Mouse (Mus musculus) C2C12 (cell line): Measurements from ENCODE around the gene Tnnt3. TPM values are rescaled to one million over a fixed set of nuclear protein-coding genes. Genes with fewer than 3 reads are reported as not detected.
A peak's percentile ranks its signal among the peaks of the same experiment; 100 is the strongest.

Source experiments
- H3K27me3 ChIP-seq: one replicate; pipeline ENCODE4 v1.6.1; 2011; ENCODE audit not compliant: control insufficient read depth, insufficient read depth, insufficient read length
- H3K36me3 ChIP-seq: one replicate; pipeline ENCODE4 v1.6.1; 2011; ENCODE audit not compliant: control insufficient read depth, insufficient read depth
- H3K4me3 ChIP-seq: one replicate; pipeline ENCODE4 v1.5.1; 2011; ENCODE audit warnings: mild to moderate bottlenecking, control low read depth; ENCODE audit not compliant: poor library complexity, insufficient read depth, severe bottlenecking
- H3K79me2 ChIP-seq: one replicate; pipeline ENCODE4 v1.6.1; 2011; ENCODE audit not compliant: control insufficient read depth, insufficient read depth
- H3K79me3 ChIP-seq: one replicate; pipeline ENCODE4 v1.6.1; 2011; ENCODE audit warnings: low read depth, control low read depth
- H3ac ChIP-seq: one replicate; pipeline ENCODE3; 2011; ENCODE audit warnings: low read depth; ENCODE audit not compliant: control insufficient read depth, insufficient read length
- CEBPB ChIP-seq: IDR thresholded peaks from one replicate; pipeline ENCODE4 v1.6.1; 2011; ENCODE audit warnings: low read depth, mild to moderate bottlenecking, control low read depth, moderate library complexity
- CTCF ChIP-seq: IDR thresholded peaks from one replicate; pipeline ENCODE4 v1.5.1; 2011; ENCODE audit not compliant: control insufficient read depth, insufficient read depth, insufficient read length
- FOSL1 ChIP-seq: IDR thresholded peaks from one replicate; pipeline ENCODE4 v1.8.0; 2011; ENCODE audit warnings: mild to moderate bottlenecking, low read length; ENCODE audit not compliant: poor library complexity, insufficient read depth, severe bottlenecking
- MAX ChIP-seq: IDR thresholded peaks from one replicate; pipeline ENCODE4 v1.6.1; 2011; ENCODE audit warnings: mild to moderate bottlenecking, control low read depth
- MYOD1 ChIP-seq: IDR thresholded peaks from one replicate; pipeline ENCODE4 v1.6.1; 2011; ENCODE audit warnings: low read depth; ENCODE audit not compliant: control insufficient read depth, insufficient read length
- MYOG ChIP-seq: IDR thresholded peaks from one replicate; pipeline ENCODE4 v1.6.1; 2011; ENCODE audit not compliant: control insufficient read depth, insufficient read length; ENCODE audit errors: extremely low read depth
- USF1 ChIP-seq: IDR thresholded peaks from one replicate; pipeline ENCODE4 v1.6.1; 2011; ENCODE audit warnings: low read depth, mild to moderate bottlenecking, control low read depth, moderate library complexity
- polyA plus RNA-seq: library from polyadenylated mRNA; unstranded; fragments of >200 nt; fragmentation: generic; extraction: Trizol; gene quantifications from one replicate; pipeline ENCODE4 v1.2.1, GENCODE M21; 2012; ENCODE audit warnings: missing spikeins

Tnnt3 gene
- polyA plus RNA-seq, 1 experiment: 6.8 TPM

DNA sequence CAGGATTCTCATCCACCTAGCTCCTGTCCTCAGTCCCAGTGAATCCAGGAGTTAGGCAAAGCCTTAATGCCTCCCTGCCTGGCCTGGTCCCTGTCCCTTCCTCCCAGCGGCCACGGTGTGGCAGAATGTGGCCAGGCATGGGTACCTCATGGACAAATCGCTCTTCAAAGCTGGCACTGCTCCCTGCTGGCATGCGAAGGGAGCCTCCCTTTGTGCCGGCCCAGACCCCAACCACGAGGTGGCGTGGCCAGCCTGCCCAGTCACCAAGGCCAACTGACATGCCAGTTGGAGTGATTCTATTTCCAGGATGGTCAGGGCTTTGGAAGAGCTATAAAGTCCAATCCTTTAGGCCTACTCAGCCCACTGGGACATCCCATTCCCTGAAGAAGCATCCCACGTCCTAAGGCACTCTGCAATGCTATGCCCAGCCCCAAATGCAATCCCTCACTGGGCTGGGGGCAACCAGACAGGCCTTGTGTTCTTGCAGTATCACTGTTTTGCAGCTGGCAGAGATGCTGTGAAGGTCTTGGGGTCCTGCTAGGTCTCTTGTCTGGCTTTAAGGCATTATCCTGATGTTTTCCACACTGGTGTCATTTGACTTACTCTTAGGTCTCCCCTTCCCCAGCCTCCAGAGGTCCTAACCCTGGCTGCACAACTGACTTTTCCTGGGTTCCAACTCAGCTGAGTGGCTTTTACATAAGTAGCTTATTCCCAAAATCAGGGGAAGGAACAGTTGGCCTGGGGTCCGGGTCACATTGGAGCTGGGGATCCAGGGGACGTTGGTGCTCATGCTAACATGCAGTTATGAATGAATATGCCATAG is 51.5 kb downstream of the Tnnt3 start:
- Histone ChIP-seq H3K4me3 (no peak overlapping the region), H3K36me3 (no peaks in the 10 kb centered on the region), H3K27me3 (no peaks in the 10 kb centered on the region), H3K79me3 (no peaks in the 10 kb centered on the region), H3ac (peak overlapping the region; percentile 31), H3K79me2 (no peaks in the 10 kb centered on the region)
- TF ChIP-seq MYOD1: no peak
- TF ChIP-seq CEBPB: no peak
- no peak for TF ChIP-seq USF1
- no peak for TF ChIP-seq MYOG
- TF ChIP-seq MAX: peak; percentile 60
- TF ChIP-seq CTCF: peak; percentile 93
- no peak for TF ChIP-seq FOSL1

DNA sequence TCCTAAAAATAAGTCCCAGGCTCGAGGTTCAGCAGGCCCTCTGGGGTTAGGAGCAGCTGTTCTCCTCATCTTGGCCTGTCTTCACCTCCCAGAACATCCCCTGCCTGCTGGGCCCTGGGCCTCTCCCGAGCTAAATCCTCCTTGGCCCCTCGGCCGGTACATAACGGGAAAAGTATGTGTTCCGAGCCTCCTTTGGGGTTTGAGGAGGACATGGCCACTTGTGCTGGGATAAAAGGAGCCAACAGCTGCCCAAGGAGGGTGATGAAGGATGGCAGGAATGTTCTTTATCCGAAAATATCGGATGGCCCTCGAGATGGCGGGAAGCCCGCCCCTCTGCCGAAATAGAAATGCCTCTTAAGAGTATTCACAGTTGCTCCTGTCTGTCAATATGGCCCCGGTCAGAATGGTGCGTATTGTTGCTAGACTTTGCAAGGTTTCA is 52.3 kb downstream of the Tnnt3 start:
- Histone ChIP-seq H3K79me3 (no peaks in the 10 kb centered on the region), H3ac (no peak overlapping the region), H3K4me3 (no peak overlapping the region), H3K79me2 (no peaks in the 10 kb centered on the region), H3K27me3 (no peaks in the 10 kb centered on the region), H3K36me3 (no peaks in the 10 kb centered on the region)
- no peak for TF ChIP-seq FOSL1
- peak; percentile 84 for TF ChIP-seq MYOD1

DNA sequence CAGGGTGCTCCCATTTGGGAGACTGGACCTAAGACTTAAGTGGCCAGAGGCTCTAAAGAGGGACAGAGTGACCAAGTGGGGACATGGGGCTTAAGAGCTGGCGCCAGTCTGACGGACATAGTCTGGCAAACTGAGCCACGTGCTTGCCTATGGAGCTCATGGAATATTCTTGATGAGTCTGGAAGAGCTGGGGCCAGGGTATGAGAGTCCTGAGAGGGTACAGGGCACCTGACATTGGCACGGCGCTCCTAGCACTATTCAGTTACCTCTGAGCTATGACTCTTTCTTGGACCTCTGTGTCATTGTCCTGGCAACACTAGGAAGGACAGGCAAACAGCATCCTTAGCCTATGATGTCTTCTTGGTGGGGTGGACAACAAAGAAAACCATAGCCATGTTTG is 53.1 kb downstream of the Tnnt3 start:
- Histone ChIP-seq H3K79me3 (no peaks in the 10 kb centered on the region), H3K27me3 (no peaks in the 10 kb centered on the region), H3K4me3 (no peak overlapping the region), H3K36me3 (no peaks in the 10 kb centered on the region), H3K79me2 (no peaks in the 10 kb centered on the region), H3ac (no peak overlapping the region)
- TF ChIP-seq CEBPB (no peak), MAX (no peak), CTCF (no peak), MYOD1 (no peak), MYOG (no peak), USF1 (no peak), FOSL1 (no peak)

DNA sequence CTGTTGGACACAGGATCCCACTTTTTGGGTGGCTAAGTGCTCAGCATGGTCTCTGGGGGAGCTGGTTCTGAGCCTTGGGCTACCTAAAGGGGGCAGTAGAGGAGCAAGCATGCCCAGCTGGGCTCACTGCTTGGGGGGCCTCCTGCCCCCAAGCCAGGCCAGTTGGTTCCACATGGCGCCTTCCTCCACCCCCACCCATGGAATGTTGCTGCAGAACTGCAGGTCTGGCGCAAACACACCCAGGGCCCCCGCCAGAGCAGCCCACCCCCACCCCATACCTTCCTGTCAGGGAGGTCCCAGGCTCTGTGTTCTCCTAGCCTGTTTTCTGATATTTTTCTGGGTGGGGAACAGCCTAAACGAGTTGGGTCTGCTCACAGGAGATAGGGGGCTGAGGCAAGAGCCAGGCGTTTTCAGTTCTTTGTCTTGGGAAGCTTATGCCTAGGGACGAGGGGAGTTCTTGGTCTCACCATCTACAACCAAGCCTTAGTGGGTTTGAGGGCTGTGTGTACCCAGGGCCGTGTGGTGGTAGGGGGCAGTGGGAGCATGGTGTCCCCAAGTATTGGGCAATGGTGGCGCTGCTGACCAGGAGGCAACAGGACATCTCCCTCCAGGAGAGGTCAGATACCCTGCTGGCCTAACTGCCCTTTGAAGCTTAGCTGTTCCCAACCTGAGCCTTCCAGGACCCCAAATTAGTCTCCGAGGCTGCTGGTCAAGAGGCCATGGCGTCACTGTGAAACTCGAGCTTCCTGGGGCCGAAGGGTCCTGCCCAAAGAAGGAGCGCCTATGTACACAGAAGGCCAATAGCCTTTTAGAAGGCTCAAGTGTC is 54.2 kb downstream of the Tnnt3 start:
- TF ChIP-seq CTCF (no peak), CEBPB (no peak), USF1 (no peak), MYOG (no peak), MYOD1 (no peak), FOSL1 (no peak)
- Histone ChIP-seq H3ac (no peak overlapping the region), H3K27me3 (no peaks in the 10 kb centered on the region), H3K79me3 (no peaks in the 10 kb centered on the region), H3K4me3 (no peak overlapping the region), H3K79me2 (no peaks in the 10 kb centered on the region), H3K36me3 (no peaks in the 10 kb centered on the region)

DNA sequence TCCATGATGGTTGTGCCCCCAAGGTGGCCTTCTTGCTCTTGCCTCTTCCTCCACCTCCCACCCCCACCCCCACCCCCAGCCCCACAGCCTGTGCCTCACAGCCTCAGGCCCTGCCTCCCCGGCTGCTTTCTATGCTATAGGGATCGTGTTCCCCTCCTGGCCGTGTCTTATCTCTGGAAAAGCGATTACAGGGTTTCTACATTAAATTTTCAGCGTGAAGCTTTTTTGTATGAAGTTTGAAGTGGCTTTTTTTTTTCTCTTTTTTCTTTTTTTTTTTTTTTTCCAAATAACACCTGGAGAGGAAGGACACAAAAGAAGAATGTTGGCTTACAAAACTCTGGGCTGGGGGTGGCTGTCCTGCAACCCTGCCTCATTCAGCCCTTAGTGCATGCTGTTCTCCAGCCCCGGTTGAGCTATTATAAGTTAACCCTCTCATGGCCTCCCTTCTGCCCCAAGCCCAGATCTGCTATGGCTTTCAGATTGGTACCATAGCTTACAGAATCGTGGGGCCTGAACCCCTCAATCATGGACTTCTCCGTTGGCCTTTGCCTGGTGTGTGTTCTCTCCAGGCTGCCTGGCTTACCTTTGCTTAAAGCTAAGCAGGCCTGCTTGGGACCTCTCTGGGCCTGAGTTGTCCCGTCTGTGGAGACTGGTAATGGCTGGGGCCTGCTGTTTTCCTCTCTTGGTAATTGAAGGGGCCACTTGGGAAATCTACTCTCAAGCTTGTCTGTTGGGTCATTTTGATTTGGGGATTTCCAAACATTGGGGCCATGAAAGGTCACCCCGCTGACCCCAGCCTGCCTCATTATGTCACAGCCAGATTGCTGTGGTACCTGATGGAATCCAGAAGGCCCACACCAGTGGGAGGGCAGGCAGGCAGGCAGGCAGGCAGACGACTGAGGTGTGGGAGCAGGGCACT is 55.0 kb downstream of the Tnnt3 start:
- H3K79me2 ChIP-seq: no peaks in the 10 kb centered on the region

More for the DNA sequence above, 55.0 kb downstream of the Tnnt3 start:
- H3ac ChIP-seq: no peak overlapping the region
- no peaks in the 10 kb centered on the region for H3K27me3 ChIP-seq
- no peaks in the 10 kb centered on the region for H3K36me3 ChIP-seq
- no peaks in the 10 kb centered on the region for H3K79me3 ChIP-seq
- no peak overlapping the region for H3K4me3 ChIP-seq
- TF ChIP-seq MYOD1 (no peak), CTCF (no peak), CEBPB (no peak), MYOG (no peak), USF1 (no peak), MAX (no peak), FOSL1 (no peak)
